Mouse (Mus musculus) gastrocnemius, postnatal 14 days (tissue): ENCODE measurements around the gene Tprkb. TPM values are rescaled to one million over a fixed set of nuclear protein-coding genes. Genes with fewer than 3 reads are reported as not detected.
"Not testable (repeated sequence)": the region's sequence is repeated elsewhere in the genome, so short reads cannot be mapped to it uniquely, and the experiment has no call there.

Experiments
- DNase-seq: peaks from one replicate; pipeline ENCODE4 v3.0.0; 2021; ENCODE audit warnings: mixed read lengths
- intact Hi-C: fragments of 180-260 bp; cut with DNase I; formaldehyde crosslinking; loops from one replicate; pipeline ENCODE4 v1.15.1; 2025; ENCODE audit warnings: low total_unique reads
- long read RNA-seq, 2 experiments: library from polyadenylated mRNA; stranded (forward); transcript quantifications; one replicate each; pipeline ENCODE4 v2.0.0; 2021
- total RNA-seq, 2 experiments: library from RNA; stranded (reverse); gene quantifications; 2 replicates each; pipeline ENCODE4 v1.2.3; 2021

Gene Tprkb
- 10 to 100 TPM; 19.0 to 19.5 TPM for total RNA-seq
- long read RNA-seq, experiment 1, transcript Tprkb-201 (6 exons, 2,103 nt): major isoform, 7 of 13 reads
- long read RNA-seq, experiment 1, partial matches to known transcripts: 1 of 13 reads
- long read RNA-seq, experiment 1, other reads (novel, unspliced or antisense): 1 of 13 reads
- long read RNA-seq, experiment 2, transcript Tprkb-201 (6 exons, 2,103 nt): major isoform, 10 of 22 reads
- long read RNA-seq, experiment 2, partial matches to known transcripts: 1 of 22 reads
- long read RNA-seq, experiment 2, other reads (novel, unspliced or antisense): 8 of 22 reads

DNA sequence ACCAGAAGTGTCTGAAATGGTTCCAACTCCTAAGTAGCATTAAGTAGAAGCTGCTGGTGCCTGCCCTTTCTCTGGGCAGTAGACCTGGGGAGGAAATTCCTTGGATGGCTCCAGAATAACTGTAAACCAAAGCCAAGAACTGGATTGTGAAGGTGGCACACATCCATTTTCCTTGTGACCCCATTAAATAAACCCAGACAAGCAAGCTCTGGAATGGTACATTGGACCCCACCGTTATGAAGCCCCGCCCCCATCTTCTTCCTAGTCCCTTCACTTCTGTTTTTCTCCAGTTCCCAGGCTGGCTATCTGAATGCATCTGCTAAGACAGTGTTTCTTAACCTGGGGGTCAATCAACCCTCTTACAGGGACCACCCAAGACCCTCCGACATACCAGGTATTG lies at the start of gene Tprkb:
TSS of gene Tprkb (plus strand) at position 279 of the 400 bp plus-strand sequence.
- no peak for DNase-seq
- intact Hi-C loops: no loop called here

DNA sequence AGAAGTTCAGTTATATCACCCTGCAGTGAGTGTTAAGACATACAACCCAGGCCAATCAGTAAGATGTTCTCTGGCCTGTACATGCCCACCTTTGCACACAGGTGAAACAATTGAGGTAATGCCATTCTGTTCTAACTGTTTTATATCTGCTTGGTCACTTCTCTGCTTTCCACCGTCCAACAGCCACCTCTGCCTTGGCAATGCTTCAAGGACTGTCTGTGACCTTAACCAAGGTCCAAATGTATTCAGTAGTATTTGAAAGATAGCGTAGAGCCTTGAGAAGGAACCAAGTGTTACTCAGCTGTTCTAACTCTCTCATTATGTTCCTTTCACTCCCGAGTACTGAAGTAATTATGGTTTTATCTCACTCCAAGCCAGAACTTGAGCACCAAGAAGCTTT lies 49.1 kb upstream of the Tprkb start:
- intact Hi-C loops: no loop called here
- no peak for DNase-seq

DNA sequence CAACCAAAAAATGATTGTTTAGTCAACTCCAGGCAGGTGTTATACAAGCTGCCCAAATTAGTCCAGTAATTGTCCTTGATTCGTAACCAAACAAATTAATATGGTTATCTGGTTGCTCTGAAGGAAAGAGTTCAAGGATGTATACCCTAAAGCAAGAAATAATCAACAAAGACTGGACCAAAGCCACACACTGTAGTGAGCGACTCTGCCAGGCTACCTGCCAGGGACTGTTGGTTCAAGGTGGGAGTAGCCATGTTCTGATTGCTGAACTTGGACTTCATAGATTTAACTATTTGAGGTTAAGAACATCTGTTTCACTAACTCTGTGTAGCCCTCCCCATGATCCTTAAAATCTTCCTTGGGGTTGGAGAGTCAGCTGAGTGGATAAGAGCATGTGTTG lies 48.5 kb upstream of the Tprkb start:
- intact Hi-C loops: no loop called here
- no peak for DNase-seq

DNA sequence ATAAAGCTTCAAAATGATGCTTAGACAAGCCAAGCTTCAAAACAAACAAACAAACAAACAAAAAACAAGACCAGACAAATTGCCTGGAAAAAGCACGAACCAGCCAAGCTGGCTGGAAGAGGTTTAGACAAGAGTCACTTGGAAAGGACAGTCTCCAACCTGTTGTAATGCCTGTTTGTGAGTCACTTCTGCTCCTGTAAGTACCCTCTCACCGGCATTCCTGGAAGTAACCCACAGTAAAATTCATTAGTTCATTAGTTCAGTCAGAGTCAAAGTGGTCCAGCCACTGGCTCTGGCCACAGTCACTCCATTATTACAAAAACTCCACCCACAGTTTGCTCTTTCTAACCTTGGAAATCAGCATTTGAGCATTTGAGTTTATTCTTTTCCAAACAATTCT lies 47.8 kb upstream of the Tprkb start:
- DNase-seq: no peak
- intact Hi-C loops: no loop called here

DNA sequence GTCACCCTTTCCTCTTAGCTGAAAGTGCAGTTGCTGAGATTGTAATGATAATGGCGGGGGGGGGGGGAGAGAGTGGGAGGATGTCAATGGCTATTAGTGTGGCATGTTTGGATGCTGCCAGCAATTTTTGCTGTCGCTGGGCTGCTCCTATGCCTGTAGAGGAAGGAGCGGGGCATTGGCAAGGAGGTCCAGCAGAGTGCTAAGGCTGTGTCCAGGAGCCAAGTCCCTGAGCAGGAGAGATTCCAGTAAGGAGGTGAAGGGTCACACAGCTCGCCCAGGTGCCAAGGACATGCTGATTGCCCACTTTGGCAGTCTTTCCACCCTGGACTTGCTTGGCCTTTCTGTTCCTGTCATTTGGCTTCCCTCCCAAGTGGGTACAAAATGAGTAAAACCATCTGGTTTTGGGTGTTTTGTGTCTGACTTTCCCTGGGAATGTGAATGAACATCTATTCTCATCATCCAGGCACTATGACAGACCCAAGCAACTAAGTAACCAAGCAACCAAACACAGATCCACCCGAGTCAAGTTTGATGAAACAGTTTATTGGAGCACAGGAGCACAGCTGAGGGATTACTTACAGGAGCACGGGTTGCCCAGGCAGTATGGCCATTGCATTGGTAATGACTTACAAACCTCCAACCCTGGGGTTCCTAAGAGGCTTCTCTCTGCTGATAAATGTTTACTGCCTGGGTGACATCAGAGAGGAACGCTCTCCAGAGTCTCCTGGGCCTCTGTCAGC lies 46.6 kb upstream of the Tprkb start:
- intact Hi-C loops: not testable (repeated sequence)

DNA sequence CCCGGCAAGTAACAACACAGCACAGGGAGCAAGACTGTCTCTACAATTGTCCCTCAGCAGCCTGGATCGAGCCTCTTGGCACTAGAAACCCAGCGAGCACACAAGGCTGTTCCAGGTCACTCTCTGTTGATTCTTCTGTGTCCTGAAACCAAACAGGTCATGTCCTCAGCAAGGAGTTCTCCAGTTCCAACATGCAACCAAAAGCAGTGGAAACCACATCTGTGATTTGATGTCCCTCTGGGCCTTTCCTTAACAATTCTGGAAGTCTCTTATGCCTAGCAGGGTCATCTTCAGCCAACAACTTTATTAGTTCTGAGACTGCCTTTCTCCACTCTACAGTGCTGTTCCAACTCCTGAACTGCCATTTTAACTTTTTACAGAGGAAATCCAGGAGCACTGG lies 45.5 kb upstream of the Tprkb start:
- peak; percentile 13 for DNase-seq
- intact Hi-C loops: not testable (repeated sequence)

More for the DNA sequence above, 46.6 kb upstream of the Tprkb start:
- DNase-seq: peak; percentile 7

DNA sequence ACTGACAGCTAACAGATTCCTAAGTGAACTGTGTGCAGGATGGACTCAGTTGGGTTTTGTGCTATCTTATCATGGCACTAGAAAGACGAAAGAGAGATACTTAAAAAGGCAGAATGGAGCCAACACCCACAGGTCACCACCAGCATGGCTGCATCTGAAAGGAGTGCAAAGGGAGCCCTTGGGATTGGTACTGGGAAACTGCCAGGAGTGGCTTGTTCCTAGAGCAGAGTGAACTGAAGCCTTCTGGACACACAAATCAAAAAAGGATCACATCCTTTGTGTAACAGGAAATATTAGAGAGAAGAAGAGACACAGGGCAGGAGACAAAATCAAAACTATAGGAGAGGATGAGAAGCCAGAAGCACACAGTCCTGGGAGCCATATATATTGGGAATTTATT lies 44.7 kb upstream of the Tprkb start:
- intact Hi-C loops, DNase-seq: not testable (repeated sequence)

DNA sequence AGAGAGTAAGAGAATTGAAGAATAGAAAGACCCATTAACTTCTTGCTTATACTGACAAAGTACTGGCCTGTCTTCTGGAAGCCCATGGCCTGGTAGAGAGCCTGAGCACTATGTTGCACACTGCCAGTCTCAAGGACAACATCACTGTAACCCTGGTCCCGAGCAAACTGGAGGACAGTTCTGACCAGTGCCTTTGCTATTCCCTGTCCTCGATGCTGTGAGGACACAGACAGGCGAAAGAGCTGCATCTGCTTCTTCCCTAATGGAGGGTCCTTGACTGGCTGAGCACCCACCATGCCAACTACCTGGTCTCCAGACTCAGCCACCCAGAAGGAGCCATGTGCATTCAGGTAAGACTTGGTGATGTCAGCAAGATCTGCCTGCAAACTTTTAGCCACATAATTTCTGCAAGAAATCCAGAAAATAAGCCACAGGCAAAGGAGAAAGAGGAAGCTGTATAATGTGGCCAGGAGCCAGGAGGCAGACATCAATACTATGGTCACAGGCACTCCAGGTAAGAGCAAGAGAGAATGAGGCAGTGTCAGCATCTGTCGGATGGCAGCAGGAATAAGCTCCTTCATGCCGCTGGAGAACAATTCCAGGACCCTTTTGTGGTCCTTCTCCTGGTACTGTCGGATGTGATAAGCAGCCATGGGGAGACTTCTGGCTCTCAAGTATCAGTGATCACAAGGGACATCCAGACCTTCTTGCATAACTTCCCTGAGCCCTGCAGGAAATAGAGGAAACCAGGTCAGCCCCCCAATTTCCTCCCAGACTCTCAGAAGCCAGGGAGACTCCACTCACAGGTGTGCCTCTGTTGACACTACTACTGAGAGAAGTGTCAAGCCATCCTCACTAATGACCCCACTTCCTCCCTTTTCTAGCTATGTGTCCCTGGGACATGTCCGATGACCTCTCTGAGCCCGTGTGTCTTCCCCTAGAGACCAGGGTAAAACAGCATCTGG lies 43.7 kb upstream of the Tprkb start:
- intact Hi-C loops: no loop called here
- DNase-seq: no peak

DNA sequence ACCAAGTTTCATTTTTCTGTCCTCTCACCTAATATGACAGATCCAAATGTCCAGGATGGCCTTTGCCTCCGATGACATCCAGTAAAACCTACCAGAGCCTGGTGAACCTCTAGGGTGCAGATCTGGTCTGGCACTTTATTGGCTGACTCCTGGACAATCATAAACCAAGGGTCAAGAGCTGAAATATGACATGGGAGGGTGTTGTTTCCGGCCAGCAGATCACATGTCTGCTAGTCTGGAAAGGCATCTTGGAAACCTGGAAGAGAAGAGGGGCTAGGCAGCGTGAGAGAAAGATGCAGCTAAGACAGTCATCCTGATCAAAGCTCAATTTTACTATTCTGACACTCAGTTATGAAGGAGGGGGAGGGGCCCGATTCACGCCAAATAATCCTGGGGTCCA lies 42.7 kb upstream of the Tprkb start, which contains the start of gene Nat8f2:
TSS of gene Nat8f2 (minus strand) at position 153 of the 400 bp plus-strand sequence.
- DNase-seq, intact Hi-C loops: not testable (repeated sequence)

DNA sequence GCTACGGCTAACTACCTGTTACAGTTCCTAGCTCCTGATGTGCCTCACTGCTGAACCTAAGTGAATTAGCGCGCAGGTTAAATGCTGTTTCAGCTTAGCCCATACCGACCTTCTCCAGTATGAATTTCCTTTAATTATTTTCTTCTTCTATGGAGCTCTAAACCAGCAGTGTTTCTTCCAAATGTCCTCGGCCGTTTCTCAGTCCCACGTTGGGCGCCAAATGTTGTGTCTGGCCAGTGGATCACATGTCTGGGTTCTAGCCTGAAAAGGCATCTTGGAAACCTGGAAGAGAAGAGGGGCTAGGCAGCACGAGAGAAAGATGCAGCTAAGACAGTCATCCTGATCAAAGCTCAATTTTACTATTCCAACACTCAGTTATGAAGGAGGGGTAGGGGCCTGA lies 28.4 kb upstream of the Tprkb start:
- DNase-seq, intact Hi-C loops: not testable (repeated sequence)

DNA sequence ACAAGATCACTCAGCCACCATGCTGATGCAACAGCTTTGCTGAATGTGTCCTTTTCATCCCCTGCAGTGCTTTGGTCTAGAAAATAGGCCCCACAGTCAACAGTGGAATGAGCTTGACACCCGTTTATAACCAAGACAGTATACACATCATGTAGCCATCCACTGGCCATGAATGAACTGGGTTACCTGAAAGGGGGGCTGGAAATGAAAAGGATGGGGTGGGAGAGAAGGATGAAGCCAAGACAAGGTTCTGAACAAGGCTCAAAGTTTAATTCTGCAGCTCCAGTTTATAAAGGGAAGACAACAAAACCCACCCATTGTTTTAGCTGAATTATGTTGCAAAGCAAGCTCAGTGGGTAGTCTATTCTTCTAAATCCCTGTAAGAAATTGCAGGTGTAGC lies 27.4 kb upstream of the Tprkb start:
- no peak for DNase-seq
- intact Hi-C loops: no loop called here

DNA sequence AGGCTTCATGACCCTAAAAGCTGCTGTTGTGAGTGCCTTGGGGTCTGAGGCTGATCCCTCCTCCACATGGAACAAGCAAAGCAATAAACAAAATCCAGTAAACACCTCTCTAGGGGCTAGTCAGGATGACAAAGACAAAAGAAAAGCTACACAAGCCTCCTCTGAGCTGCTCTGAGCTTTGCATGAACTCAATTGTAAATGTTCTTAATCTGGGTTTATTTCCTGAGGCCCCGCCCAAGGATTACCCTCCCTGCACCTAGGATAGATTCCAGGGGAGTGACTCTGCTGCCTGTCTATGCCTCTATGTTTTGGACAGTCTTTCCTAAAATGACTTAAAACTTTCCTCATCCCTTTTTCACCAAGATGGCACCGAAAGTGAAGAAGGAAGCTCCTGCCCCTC lies 22.7 kb upstream of the Tprkb start:
- no peak for DNase-seq
- intact Hi-C loops: no loop called here

DNA sequence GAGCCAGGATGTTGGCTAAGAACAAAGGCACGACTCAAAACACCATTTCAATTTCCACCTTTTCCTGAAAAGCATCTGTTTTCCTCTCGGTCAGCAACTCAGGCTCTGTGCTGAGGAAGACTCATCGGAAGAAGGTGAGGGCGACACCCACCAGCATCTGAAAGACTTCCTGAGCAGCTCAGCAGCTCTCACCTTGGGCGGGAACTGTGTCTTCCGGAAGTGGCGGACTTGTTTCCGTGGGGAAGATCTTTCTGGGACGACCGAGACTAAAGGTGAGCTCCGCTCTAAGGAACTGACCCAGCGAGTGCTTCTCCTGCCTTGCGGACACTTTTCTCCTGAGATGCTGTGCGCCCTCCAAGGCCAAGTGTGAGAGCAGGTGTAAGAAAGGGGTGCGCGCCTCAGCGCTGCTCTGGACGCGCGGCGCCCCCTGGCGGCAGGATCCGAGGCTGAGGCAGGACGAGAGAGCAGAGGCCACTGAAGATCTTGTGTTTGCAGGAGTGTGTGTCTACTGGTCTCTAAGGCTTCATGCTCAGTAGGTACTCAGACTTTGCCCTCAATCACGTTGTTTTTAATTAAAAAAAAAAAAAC lies 16.5 kb upstream of the Tprkb start:
- intact Hi-C loops: not testable (repeated sequence)

DNA sequence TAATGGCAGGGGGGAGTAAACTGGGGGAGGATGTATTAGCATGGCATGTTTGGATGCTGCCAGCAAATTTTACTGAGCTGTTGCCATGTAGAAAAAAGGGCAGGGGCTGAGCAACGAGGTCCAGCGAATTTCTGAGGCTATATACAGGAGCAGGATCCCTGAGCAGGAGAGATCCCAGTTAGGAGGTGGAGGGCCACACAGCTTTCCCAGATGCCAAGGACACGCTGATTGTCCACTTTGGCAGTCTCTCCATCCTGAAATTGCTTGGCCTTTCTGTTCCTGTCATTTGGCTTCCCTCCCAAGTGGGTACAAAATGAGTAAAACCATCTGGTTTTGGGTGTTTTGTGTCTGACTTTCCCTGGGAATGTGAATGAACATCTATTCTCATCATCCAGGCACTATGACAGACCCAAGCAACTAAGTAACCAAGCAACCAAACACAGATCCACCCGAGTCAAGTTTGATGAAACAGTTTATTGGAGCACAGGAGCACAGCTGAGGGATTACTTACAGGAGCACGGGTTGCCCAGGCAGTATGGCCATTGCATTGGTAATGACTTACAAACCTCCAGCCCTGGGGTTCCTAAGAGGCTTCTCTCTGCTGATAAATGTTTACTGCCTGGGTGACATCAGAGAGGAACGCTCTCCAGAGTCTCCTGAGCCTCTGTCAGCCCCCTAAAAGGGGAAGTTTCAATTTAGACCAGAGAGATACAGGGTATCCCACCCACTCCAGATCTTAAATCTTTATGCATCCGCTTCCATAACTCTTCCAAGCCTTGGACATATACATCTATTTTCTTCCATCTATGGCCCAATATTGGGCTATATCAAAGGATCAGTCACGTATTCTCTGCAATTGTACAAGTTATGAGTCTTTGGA lies 12.8 kb upstream of the Tprkb start:
- intact Hi-C loops, DNase-seq: not testable (repeated sequence)

More for the DNA sequence above, 16.5 kb upstream of the Tprkb start:
- peak; percentile 17 for DNase-seq

DNA sequence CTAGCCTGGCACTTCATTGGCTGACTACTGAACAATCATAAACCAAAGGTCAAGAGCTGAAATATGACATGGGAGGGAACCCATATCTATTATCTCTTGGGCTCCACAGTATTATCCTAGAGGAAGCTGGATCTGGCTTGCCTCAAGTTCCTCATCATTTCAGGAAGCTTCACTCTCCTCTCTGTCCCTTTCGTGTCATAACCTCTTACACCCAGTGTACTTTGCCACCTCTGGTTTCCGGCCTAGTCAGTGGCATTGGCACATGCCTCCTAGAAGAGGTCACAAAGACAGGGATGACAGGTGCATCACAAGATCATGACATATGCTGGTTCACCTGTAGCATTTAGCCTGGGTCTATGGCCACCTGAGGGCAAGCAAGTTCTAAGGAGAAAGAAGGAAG lies 9.4 kb upstream of the Tprkb start:
- no peak for DNase-seq
- intact Hi-C loops: loop anchor here (5.0 kb wide), 1 partner anchor 70 kb away; the partner anchor contains the start of gene Nat8

DNA sequence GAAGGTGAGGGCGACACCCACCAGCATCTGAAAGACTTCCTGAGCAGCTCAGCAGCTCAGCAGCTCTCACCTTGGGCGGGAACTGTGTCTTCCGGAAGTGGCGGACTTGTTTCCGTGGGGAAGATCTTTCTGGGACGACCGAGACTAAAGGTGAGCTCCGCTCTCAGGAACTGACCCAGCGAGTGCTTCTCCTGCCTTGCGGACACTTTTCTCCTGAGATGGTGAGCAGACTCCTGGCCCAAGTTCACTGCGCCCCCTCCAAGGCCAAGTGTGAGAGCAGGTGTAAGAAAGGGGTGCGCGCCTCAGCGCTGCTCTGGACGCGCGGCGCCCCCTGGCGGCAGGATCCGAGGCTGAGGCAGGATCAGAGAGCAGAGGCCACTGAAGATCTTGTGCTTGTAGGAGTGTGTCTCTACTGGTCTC lies 7.0 kb upstream of the Tprkb start, which contains the start of gene Nat8f4:
TSS of gene Nat8f4 (minus strand) at position 243 of the 420 bp plus-strand sequence.
- peak; percentile 73 for DNase-seq
- intact Hi-C loops: loop anchor here (5.0 kb wide), 1 partner anchor 72 kb away; the partner anchor contains the start of gene Nat8

DNA sequence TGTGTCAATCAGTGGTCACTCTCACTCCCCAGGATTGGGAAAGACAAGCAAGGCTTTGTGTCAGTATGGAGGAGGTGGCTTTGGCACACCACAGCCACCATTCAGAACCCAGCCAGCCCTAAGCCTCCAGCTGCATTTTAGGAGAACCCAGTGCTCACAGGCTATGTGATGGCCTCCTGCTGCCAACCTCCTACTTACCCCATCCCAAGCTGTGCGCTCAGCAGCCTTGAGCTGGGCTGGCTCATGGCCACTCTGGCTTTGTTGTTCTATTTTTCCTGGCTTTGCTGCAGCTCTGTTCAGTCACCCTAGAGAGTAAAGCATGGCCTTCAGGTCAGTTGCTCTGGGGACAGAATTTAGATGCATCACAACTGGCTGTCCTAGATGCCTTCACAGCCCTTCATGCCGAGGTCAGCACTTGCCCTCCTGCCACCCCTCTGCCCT lies 4.7 kb upstream of the Tprkb start:
- intact Hi-C loops: not testable (repeated sequence)
- peak; percentile 22 for DNase-seq

DNA sequence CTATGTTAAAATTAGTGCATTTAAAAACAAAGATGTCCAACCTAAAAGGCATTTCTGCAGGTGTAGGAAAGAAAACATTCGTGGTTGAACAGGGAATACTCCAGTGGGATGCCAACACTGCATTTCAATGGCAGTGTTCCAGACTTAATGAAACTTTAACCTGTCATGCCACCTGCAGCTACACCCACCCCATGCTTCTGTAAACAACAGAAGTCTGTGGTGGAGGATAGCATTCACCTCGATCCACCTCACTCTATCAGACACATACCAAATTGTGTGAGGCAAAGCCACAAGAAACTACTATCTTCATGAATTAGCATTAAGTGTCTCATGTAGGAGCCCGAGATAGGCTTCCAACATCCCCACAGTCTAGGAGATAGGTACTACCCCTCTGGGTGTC lies 3.3 kb upstream of the Tprkb start:
- no peak for DNase-seq
- intact Hi-C loops: no loop called here
